Mouse (Mus musculus) forebrain, embryonic 16.5 days (tissue): Measurements from ENCODE around the gene Mvb12a. TPM values are rescaled to one million over a fixed set of nuclear protein-coding genes. Genes with fewer than 3 reads are reported as not detected.

ENCODE experiments used
- ATAC-seq: fragments of 200-750 bp; cut with Nextera tagmentation; 2 replicates; pipeline ENCODE4 v1.8.0; 2017; ENCODE audit warnings: mild to moderate bottlenecking, moderate library complexity
- H3K27ac ChIP-seq: fragments of 300-500 bp; sonication (generic); 2 replicates; pipeline ENCODE4 v1.5.1; 2014; ENCODE audit warnings: low read length, control low read depth
- H3K27me3 ChIP-seq: fragments of 300-500 bp; sonication (generic); replicated peaks from 2 replicates; pipeline ENCODE4 v1.6.1; 2014; ENCODE audit warnings: low read length; ENCODE audit not compliant: control insufficient read depth, insufficient read depth
- H3K36me3 ChIP-seq: fragments of 300-500 bp; sonication (generic); 2 replicates; pipeline ENCODE4 v1.6.1; 2014; ENCODE audit not compliant: control insufficient read depth, insufficient read depth
- H3K4me1 ChIP-seq: fragments of 300-500 bp; sonication (generic); replicated peaks from 2 replicates; pipeline ENCODE4 v1.6.1; 2014; ENCODE audit warnings: low read length; ENCODE audit not compliant: control insufficient read depth, insufficient read depth
- H3K4me2 ChIP-seq: fragments of 300-500 bp; sonication (generic); 2 replicates; pipeline ENCODE4 v1.6.1; 2014; ENCODE audit warnings: mild to moderate bottlenecking, low read length, control low read depth
- H3K4me3 ChIP-seq: fragments of 300-500 bp; sonication (generic); replicated peaks from 2 replicates; pipeline ENCODE4 v1.5.1; 2014; ENCODE audit warnings: mild to moderate bottlenecking, low read length, control low read depth
- H3K9ac ChIP-seq: fragments of 300-500 bp; sonication (generic); replicated peaks from 2 replicates; pipeline ENCODE4 v1.6.1; 2014; ENCODE audit warnings: low read depth, low read length, control low read depth
- H3K9me3 ChIP-seq: fragments of 300-500 bp; sonication (generic); 2 replicates; pipeline ENCODE4 v1.6.1; 2016; ENCODE audit warnings: low read length; ENCODE audit not compliant: control insufficient read depth
- WGBS: fragments of 180-500 bp; shearing (Covaris S2); extraction: QIAGEN DNeasy Blood & Tissue Kit; methylation state at CpG from one replicate; pipeline ENCODE4 v1.1.7; 2014; 5-methylcytosine and 5-hydroxymethylcytosine counted together
- polyA plus RNA-seq: library from polyadenylated mRNA; unstranded; fragments of >200 nt; fragmentation: Nextera tagmentation; extraction: Ambion mirVana; gene quantifications from 2 replicates; pipeline ENCODE4 v1.2.1, GENCODE M21; 2015

The Mvb12a gene
- polyA plus RNA-seq, 1 experiment from 2014 or later: 65.3 TPM

DNA sequence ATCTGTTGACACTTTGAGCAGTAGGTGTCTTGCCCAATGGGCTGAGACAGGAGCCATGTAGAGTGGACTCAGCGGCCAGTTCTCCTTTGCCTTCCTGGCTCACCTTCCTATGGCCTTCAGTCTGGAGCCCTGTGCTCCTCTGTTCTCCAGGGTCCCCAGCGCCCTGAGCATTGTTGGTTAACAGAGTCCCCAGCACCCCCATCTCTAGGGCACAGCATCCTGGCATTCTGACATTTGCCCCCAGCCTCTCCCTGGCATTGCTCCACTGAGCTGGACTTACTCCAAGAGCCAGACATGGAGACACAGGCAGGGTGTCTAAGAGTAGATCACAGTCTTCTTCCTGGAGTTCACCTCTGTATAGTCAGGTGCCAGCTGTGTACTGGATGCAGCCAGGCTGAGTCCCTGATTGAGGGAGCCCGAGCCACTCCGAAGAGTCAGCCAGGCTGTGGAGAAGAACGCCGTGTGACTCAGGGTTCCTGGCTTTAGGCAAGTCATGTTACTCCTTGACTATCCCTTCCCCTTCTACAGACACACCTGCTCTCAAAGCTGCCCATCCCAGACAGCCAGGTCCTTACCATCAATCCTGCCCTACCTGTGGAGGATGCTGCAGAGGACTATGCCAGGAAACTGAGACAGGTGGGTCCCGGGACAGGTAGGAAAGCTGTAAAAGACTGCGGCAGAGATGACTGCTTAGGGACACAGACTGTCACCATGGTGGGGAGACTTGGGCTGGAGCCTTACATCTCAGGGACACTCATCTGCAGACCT is 51.0 kb downstream of the Mvb12a start:
- H3K9ac ChIP-seq: no peak overlapping the region
- no peak overlapping the region for H3K27ac ChIP-seq
- no peak overlapping the region for H3K4me3 ChIP-seq
- WGBS: 89% methylated on average over 8 of the region's 8 CpGs
- H3K27me3 ChIP-seq: no peaks in the 10 kb centered on the region
- H3K9me3 ChIP-seq: no peaks in the 10 kb centered on the region
- no peaks in the 10 kb centered on the region for H3K36me3 ChIP-seq
- H3K4me1 ChIP-seq: peaks cover 27% of the 10 kb centered on the region
- no peak overlapping the region for H3K4me2 ChIP-seq
- no peak for ATAC-seq

DNA sequence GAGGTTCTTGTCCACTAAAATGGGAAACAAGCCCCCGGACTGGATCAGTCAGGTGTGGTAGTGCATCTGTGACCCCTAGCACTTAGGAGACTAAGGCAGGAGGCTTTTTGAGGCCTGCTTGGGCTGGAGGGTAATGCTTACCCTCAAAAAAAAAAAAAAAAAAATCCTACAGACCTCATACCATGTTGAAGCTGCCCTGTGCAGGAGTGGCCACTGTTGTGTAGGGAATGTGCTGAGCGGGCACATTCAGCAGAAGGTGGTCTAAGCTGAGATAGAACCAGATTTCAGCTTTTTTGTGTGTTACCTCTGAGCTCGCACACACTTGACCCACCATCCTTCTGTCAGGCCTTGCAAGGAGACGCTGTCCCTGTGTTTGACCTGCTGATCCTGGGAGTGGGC is 51.6 kb downstream of the Mvb12a start:
- Histone ChIP-seq H3K4me2 (no peak overlapping the region), H3K4me1 (peaks cover 27% of the 10 kb centered on the region), H3K9ac (no peak overlapping the region), H3K36me3 (no peaks in the 10 kb centered on the region), H3K27me3 (no peaks in the 10 kb centered on the region), H3K27ac (no peak overlapping the region), H3K4me3 (no peak overlapping the region), H3K9me3 (no peaks in the 10 kb centered on the region)
- ATAC-seq: no peak
- WGBS: 85% methylated on average over 4 of the region's 4 CpGs

DNA sequence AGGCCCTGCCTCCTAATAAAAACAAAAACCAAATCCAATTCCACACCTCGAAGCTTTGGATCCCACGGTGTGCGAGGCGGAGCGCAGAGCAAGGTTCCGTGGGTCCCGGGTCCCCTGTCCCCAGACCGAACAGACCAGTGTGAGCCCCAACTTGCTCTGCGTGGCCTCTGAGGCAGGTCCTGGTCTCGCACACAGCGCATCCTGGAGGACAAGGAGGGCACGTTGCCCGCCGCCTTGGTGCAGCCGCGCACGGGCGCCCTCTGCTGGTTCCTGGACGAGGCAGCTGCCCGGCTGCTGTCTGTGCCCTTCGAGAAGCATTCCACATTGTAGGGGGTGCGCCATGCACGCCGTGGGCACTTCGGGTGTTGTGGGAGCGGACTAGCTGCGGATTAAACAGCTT is 53.1 kb downstream of the Mvb12a start:
- H3K9ac ChIP-seq: peak overlapping the region; percentile 27
- no peaks in the 10 kb centered on the region for H3K9me3 ChIP-seq
- peak; percentile 41 for ATAC-seq
- H3K27ac ChIP-seq: peak overlapping the region; percentile 12; the same call in 1 of the 2 replicates
- H3K36me3 ChIP-seq: no peaks in the 10 kb centered on the region
- H3K4me1 ChIP-seq: peaks cover 25% of the 10 kb centered on the region
- peaks cover 4% of the 10 kb centered on the region; the same call in 1 of the 2 replicates for H3K27me3 ChIP-seq
- peak overlapping the region; percentile 19 for H3K4me3 ChIP-seq
- H3K4me2 ChIP-seq: peak overlapping the region; percentile 39
- 8% methylated on average over 27 of the region's 27 CpGs for WGBS

DNA sequence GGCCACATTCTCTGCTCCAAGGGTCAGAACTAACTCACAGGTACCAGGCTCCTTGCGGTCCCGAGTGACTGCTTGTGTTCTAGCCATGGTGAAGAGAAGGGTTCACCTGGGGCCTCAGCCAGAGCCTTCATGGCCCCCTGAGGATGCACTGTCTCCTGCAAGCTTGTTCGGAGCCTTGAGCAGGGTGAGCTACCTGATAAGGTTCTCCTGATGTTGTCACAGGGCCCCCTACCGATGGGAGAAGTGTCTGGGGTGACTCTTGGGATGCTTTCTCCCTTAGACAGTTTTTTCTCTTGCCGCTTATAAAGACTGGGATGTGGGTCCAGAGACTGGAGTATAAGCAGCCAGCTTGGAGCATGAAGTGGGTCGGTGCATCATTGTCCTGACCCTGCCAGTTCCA is 53.7 kb downstream of the Mvb12a start:
- 56% methylated on average over 6 of the region's 6 CpGs for WGBS
- no peak for ATAC-seq
- no peak overlapping the region; the same call in 1 of the 2 replicates for H3K4me2 ChIP-seq

DNA sequence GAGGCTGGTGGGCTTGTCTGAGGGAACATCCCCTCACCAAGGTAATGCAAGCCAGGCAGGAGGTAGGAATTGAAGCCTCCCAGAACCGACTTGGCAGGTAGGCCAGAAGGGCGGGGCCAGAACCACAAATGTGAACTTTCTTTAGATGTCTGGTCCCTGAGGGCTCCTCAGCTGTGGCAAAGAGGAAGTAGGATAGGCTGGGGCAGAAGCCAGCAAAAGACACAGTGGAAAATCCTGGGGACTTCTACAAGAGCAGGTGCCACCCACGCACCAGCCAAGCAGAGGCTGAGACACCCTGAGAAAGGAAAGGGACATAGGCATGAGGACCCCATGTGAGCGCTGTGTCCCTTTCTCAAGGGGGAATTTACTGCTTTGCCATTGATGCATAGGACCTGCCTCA is 54.1 kb downstream of the Mvb12a start:
- Histone ChIP-seq H3K4me2 (no peak overlapping the region), H3K27ac (no peak overlapping the region), H3K36me3 (no peaks in the 10 kb centered on the region), H3K27me3 (peaks cover 10% of the 10 kb centered on the region), H3K4me1 (peaks cover 18% of the 10 kb centered on the region), H3K9ac (no peak overlapping the region), H3K9me3 (no peaks in the 10 kb centered on the region), H3K4me3 (no peak overlapping the region)
- ATAC-seq: no peak
- 85% methylated on average over 4 of the region's 4 CpGs for WGBS

More for the DNA sequence above, 53.7 kb downstream of the Mvb12a start:
- H3K4me3 ChIP-seq: no peak overlapping the region
- H3K36me3 ChIP-seq: no peaks in the 10 kb centered on the region
- no peaks in the 10 kb centered on the region for H3K9me3 ChIP-seq
- no peak overlapping the region for H3K27ac ChIP-seq
- H3K27me3 ChIP-seq: peaks cover 6% of the 10 kb centered on the region
- H3K9ac ChIP-seq: no peak overlapping the region
- H3K4me1 ChIP-seq: peaks cover 20% of the 10 kb centered on the region

DNA sequence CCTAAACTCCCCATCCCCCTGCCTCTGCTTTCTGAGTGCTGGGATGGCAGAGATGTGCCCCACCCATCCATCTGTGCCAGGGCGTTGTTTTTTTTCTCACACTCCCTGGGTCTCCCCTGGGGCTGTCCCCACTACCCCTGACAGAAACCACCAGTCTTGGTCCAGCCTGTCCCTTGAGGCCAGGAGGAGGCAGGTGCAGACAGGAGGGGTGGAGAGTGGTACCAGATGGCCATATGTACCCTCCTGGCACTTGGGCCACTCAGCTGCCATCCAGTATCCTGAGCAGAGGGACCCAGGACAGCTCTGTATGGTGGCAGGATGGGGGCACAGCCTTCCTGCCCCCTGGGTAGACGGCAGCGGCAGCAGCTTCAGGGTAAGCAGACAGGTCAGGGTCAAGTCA is 54.7 kb downstream of the Mvb12a start, which contains the start of gene Fam129c:
TSS of gene Fam129c (plus strand) at position 198 of the 400 bp plus-strand sequence.
- Histone ChIP-seq H3K36me3 (no peaks in the 10 kb centered on the region), H3K27ac (no peak within 1 kb of the TSS), H3K27me3 (peaks cover 17% of the 10 kb centered on the region), H3K4me2 (no peak within 1 kb of the TSS), H3K9me3 (no peaks in the 10 kb centered on the region), H3K4me1 (peaks cover 24% of the 10 kb centered on the region), H3K4me3 (no peak within 1 kb of the TSS), H3K9ac (no peak within 1 kb of the TSS)
- no peak for ATAC-seq
- 83% methylated on average over 3 of the region's 3 CpGs for whole genome bisulfite sequencing

Other genes with a start within 250 kb of the Mvb12a start
- 100 and 115 TPM in 2 replicates for gene Use1, start 176.1 kb upstream of the Mvb12a start, polyA plus RNA-seq
- 7.8 and 8.0 TPM in 2 replicates for gene Ocel1, start 171.6 kb upstream of the Mvb12a start, polyA plus RNA-seq
- 11.8 and 13.2 TPM in 2 replicates for gene Nr2f6, start 161.0 kb upstream of the Mvb12a start, polyA plus RNA-seq
- 6.1 and 6.9 TPM in 2 replicates for gene Ushbp1, start 147.1 kb upstream of the Mvb12a start, polyA plus RNA-seq
- gene Babam1, start 146.1 kb upstream of the Mvb12a start, polyA plus RNA-seq: 103 and 105 TPM in 2 replicates
- 12.3 and 18.9 TPM in 2 replicates for gene Ankle1, start 136.9 kb upstream of the Mvb12a start, polyA plus RNA-seq
- 113 and 127 TPM in 2 replicates for gene Abhd8, start 79.3 kb upstream of the Mvb12a start, polyA plus RNA-seq
- gene Mrpl34, start 78.0 kb upstream of the Mvb12a start, polyA plus RNA-seq: 173 and 178 TPM in 2 replicates
- 218 and 236 TPM in 2 replicates for gene Dda1, start 73.7 kb upstream of the Mvb12a start, polyA plus RNA-seq
- gene Ano8, start 57.0 kb upstream of the Mvb12a start, polyA plus RNA-seq: 4.1 and 4.4 TPM in 2 replicates
- 12.1 and 12.6 TPM in 2 replicates for gene Gtpbp3, start 54.8 kb upstream of the Mvb12a start, polyA plus RNA-seq
- gene Plvap, start 31.2 kb upstream of the Mvb12a start, polyA plus RNA-seq: 3.5 and 4.4 TPM in 2 replicates
- 0.26 TPM in 1 of 2 replicates, not detected in the other for gene Ccdc194, start 17.2 kb upstream of the Mvb12a start, polyA plus RNA-seq
- gene Bst2, start 5.5 kb upstream of the Mvb12a start, polyA plus RNA-seq: 4.7 and 7.5 TPM in 2 replicates
- gene Tmem221, start 15.9 kb downstream of the Mvb12a start, polyA plus RNA-seq: 0.15 and 0.16 TPM in 2 replicates
- not detected in 2 replicates for gene Nxnl1, start 23.7 kb downstream of the Mvb12a start, polyA plus RNA-seq
- 74.6 and 75.9 TPM in 2 replicates for gene Slc27a1, start 26.0 kb downstream of the Mvb12a start, polyA plus RNA-seq
- gene Pgls, start 49.3 kb downstream of the Mvb12a start, polyA plus RNA-seq: 167 and 189 TPM in 2 replicates
- gene Fam129c, start 54.7 kb downstream of the Mvb12a start, polyA plus RNA-seq: 6.2 and 8.4 TPM in 2 replicates
- 60.4 and 63.6 TPM in 2 replicates for gene Colgalt1, start 68.1 kb downstream of the Mvb12a start, polyA plus RNA-seq
- 23.1 and 33.6 TPM in 2 replicates for gene Unc13a, start 128.8 kb downstream of the Mvb12a start, polyA plus RNA-seq
- 3.4 and 4.1 TPM in 2 replicates for gene Jak3, start 133.4 kb downstream of the Mvb12a start, polyA plus RNA-seq
- gene Insl3, start 146.3 kb downstream of the Mvb12a start, polyA plus RNA-seq: not detected in 2 replicates
- 0.58 and 0.68 TPM in 2 replicates for gene B3gnt3, start 158.9 kb downstream of the Mvb12a start, polyA plus RNA-seq
- gene Fcho1, start 182.8 kb downstream of the Mvb12a start, polyA plus RNA-seq: 72.4 and 100 TPM in 2 replicates